Mouse (Mus musculus) brown adipose tissue, adult 24 weeks (tissue): ENCODE results near the gene B3gnt2. TPM values are rescaled to one million over a fixed set of nuclear protein-coding genes. Genes with fewer than 3 reads are reported as not detected.

Experiments
- H3K27ac ChIP-seq: fragments of 200-500 bp; replicated peaks from 2 replicates; pipeline ENCODE4 v1.5.1; 2012; ENCODE audit warnings: low read depth, mild to moderate bottlenecking, low read length
- H3K4me1 ChIP-seq: fragments of 200-500 bp; 2 replicates; pipeline ENCODE4 v1.6.1; 2012; ENCODE audit warnings: low read length, mixed read lengths; ENCODE audit not compliant: control insufficient read depth, insufficient read depth, insufficient read length
- H3K4me3 ChIP-seq: fragments of 200-500 bp; 2 replicates; pipeline ENCODE4 v1.5.1; 2012; ENCODE audit warnings: low read depth, mild to moderate bottlenecking, low read length, moderate library complexity; ENCODE audit not compliant: insufficient read depth
- polyA plus RNA-seq: library from polyadenylated mRNA; stranded (reverse); fragments of >200 nt; gene quantifications from 2 replicates; pipeline ENCODE4 v1.2.4, GENCODE M21; 2012; ENCODE audit not compliant: missing spikeins, insufficient read depth, insufficient read length

The B3gnt2 gene
- polyA plus RNA-seq, 1 experiment = not detected

GRCm38 (mm10) chr11:22793881-22794203 is 66.9 kb downstream of the B3gnt2 start:
- Histone ChIP-seq H3K4me3 (no peak overlapping the region), H3K4me1 (no peaks in the 10 kb centered on the region), H3K27ac (no peak overlapping the region)

DNA sequence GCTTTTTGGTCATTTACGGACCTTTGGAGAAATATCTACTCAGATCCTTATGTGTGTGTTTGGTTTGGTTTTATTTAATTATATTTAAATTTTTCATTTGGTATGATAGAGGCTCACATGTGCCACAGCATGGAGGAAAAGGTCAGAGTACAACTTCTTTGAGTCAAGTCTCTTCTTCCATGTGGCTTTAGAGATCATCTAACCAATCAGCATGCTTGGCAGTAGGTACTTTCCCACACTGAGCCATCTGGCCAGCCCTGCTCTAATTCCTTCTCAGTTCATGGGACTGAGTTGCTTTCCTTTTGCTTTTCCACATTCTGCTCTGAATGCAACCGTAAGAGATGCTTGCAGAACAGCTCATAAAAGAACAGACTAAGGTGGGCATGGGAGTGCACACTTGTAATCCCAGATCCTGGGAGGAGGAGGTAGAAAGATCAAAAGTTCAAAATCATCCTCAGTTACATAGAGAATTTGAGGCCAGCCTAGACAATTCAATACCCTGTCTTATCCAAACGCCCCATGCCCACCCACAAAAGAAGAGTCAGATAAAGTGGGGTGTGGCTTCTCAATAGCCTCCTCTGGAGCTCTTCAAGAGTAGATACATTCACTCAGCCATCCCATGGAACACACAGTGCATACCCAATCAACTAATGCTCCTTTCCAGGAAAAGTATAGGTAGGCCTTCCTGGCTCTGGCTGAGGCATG is 67.4 kb downstream of the B3gnt2 start:
- Histone ChIP-seq H3K4me3 (no peak overlapping the region), H3K27ac (no peak overlapping the region), H3K4me1 (no peaks in the 10 kb centered on the region)

DNA sequence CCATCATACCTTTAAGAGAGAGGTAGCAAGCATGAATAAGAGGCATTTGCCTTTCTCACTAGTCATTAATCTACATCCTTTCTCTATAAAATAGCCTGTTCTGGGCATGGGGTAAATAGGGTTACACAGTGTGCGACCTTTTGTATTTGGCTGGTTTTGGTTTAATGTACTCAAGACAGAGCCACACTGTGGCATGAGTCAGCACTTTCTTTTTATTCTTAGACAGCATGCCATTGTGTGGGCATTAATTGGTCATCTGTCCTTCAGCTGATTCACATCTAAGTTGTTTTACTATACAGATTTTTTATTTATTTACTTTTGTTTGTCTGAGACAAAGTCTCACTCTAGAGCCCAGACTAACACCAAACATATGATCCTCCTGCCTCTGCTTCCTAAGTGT is 68.6 kb downstream of the B3gnt2 start:
- no peaks in the 10 kb centered on the region for H3K4me1 ChIP-seq
- H3K4me3 ChIP-seq = no peak overlapping the region

GRCm38 (mm10) chr11:22791726-22792125 is 69.0 kb downstream of the B3gnt2 start:
- Histone ChIP-seq H3K4me3 (no peak overlapping the region), H3K27ac (no peak overlapping the region), H3K4me1 (no peaks in the 10 kb centered on the region)

More for the DNA sequence above, 68.6 kb downstream of the B3gnt2 start:
- H3K27ac ChIP-seq = no peak overlapping the region

DNA sequence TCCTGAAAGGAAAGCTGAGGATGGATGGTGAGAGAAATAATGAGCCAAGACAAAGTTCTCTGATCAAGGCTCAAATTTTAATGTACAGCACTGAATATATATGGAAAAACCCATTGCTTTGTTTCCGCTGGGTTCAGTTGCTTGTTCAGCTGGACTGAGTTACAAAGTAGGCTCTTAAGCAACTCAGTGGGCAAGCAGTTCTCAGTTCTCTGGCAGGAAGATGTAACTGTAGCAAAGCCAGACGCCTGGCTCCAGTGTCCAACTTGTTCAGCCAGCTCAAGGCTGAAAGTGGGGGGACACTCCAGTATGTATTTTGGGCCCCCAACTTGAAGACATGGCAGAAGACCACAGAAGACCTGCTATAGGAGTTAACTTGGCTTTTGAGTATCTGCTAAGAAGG is 72.9 kb downstream of the B3gnt2 start:
- no peaks in the 10 kb centered on the region for H3K4me1 ChIP-seq
- H3K4me3 ChIP-seq = no peak overlapping the region
- no peak overlapping the region for H3K27ac ChIP-seq

GRCm38 (mm10) chr11:22784477-22784876 is 76.3 kb downstream of the B3gnt2 start:
- no peak overlapping the region for H3K4me3 ChIP-seq
- H3K4me1 ChIP-seq = peaks cover 16% of the 10 kb centered on the region
- H3K27ac ChIP-seq = no peak overlapping the region

DNA sequence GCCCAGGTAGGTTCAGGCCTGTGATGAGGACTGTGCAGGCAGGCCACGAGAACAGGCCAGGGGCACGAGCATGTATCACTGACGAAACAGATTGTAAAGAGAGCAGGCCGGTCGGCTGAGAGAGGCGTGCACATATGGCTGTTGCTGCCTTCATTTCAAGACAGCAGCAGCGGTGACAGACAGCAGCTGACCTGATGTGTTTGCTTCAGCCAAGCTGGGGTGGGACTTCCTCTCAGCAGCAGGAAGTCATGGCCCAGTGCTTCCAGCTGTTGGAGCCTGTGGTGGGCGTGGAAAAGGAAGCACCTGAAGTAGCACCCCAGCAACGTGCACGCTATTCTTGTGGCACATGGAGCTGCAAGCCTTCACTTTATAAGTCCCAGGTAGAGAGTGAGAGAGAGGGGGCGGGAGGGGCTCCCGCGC is 78.0 kb downstream of the B3gnt2 start:
- no peak overlapping the region for H3K27ac ChIP-seq
- peaks cover 16% of the 10 kb centered on the region for H3K4me1 ChIP-seq
- H3K4me3 ChIP-seq = no peak overlapping the region

DNA sequence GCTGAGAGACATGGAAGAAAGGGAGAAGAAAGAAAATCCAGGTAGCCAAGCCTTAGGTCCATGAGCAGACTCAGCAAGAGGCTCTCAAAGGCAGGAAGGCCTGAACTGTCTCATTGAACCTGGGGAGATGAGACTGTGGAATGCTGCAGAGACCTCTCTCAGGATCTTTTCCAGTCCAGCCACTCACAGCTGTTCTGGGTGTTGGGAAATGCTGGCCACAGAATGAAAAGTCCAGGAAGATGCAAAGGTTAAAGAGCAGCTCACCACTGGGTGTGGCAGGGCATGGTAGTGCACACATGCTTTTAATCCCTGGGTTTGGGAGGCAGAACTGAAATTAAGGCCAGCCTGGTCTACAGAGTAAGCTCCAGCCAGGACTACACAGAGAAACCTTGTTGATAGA is 79.6 kb downstream of the B3gnt2 start:
- no peak overlapping the region for H3K4me3 ChIP-seq
- no peak overlapping the region for H3K27ac ChIP-seq

DNA sequence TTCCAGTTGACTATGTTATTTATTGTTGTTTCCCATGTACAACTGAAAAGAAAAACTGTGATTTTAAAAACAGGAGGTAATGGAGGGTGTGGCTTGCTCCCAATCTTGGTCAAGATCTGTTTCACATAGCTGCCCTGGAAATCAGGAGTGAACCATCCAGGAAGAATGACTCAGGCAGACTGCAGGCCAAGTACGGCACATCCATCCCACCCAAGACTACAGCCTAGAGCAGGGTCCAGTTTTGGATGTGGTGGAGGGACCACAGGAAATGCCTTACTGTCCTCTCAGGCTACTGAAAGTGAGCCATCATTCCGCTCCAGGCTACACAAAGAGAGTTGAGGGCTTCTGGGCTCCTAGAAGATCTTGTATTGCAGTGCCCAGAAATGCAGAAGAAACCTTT is 80.0 kb downstream of the B3gnt2 start:
- H3K4me3 ChIP-seq = no peak overlapping the region
- H3K4me1 ChIP-seq = peaks cover 16% of the 10 kb centered on the region
- no peak overlapping the region; the same call in 1 of the 2 replicates for H3K27ac ChIP-seq

More for the DNA sequence above, 79.6 kb downstream of the B3gnt2 start:
- H3K4me1 ChIP-seq = peaks cover 16% of the 10 kb centered on the region

DNA sequence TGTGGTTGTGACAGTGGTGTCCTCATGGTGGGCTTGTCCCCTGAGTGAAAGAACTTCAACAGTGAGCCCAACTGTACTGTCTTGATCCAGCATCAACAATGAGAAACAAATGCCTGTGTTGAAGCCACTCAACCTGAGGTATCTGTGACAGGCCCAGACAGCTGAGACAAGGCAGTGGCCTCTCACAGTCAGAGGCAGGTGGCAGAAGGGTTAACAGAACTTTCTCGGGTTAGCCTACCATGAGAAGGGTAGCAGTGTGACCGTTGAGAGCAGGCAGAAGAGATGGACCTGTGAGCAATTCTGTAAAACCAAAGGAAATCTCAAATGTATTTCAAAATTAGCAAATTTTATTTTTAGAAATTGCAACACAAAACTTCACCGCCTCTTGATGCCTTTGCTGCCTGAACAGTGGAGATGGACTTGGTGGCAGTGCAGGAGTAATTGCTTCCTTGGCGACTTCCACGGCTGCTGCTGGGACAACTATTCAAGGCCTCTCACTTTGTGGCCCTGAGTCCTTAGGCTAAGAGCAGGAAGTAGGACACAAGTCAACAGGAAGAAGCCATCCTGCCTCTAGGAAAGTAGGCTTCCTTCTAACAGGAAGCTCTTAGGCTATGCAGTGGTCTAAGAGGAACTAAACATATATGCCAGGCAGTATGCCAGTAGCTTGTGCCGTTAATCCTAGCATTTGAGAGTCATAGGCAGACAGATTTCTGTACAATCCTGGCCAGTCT is 80.8 kb downstream of the B3gnt2 start:
- Histone ChIP-seq H3K4me3 (no peak overlapping the region), H3K4me1 (peaks cover 16% of the 10 kb centered on the region), H3K27ac (peak overlapping the region; percentile 21)

GRCm38 (mm10) chr11:22778596-22778995 is 82.2 kb downstream of the B3gnt2 start:
- Histone ChIP-seq H3K4me1 (peaks cover 16% of the 10 kb centered on the region), H3K4me3 (no peak overlapping the region), H3K27ac (no peak overlapping the region)

DNA sequence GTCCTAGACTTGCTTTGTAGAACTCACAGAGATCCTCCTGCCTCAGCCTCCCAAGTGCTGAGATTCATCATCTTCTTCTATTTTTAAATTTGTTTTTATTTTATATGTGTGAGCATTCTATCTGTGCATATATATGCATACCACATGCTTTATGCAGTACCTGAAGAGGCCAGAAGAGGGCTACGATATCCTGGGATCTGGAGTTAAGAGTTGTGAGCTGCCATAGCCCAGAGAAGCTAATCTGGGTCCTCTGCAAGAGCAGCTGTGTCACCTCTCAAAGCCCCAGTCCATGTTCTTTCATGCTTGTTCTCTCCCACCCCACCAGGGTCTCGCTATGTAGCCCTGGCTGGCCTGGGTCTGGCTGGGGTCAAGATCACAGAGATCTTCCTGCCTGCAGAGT is 83.2 kb downstream of the B3gnt2 start:
- Histone ChIP-seq H3K4me1 (peaks cover 16% of the 10 kb centered on the region), H3K4me3 (no peak overlapping the region), H3K27ac (no peak overlapping the region)

- H3K27ac ChIP-seq = no peak overlapping the region
- H3K4me1 ChIP-seq = peaks cover 4% of the 10 kb centered on the region
- no peak overlapping the region for H3K4me3 ChIP-seq
These were observed 85.9 kb downstream of the B3gnt2 start for GRCm38 (mm10) chr11:22774821-22775220.

DNA sequence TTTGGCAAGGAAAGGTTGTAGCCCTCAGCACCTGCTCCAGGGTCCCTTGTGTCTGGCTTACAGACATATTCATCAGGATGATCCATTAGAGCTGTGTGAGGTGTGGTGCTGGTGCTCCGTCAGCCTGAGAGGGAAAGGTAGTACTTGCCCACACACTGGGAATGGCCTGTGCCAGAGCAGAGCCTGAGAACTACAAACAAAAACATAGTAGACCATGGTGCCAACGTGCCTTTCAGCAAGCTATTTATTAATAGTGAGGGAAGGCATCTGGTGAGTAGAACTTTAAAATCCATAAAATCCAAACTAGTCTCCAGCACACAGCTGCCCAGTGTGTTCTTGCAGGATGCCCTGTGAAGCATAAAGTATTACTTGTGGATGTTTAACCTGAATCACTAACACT is 94.5 kb downstream of the B3gnt2 start:
- H3K27ac ChIP-seq = no peak overlapping the region
- H3K4me1 ChIP-seq = peaks cover 10% of the 10 kb centered on the region; the same call in 1 of the 2 replicates
- H3K4me3 ChIP-seq = no peak overlapping the region

DNA sequence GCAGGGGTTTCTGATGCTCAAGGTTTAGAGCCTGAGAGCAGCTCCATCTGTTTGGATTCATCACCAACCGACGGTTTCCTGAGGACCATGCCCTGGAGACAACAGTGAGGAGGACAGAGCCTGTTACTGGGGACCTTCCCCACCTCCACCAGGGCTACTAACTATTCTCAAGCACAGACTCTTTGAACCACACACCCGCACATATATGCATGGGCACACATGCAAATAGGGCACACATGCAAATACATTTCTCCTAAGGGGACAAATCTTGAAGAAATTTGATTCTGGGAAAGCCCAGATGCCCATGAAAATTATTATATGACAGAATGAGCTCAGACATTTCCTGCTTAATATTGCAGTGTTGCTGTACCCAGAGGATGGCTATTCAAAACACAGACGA is 95.3 kb downstream of the B3gnt2 start:
- Histone ChIP-seq H3K4me3 (no peak overlapping the region), H3K27ac (no peak overlapping the region), H3K4me1 (peaks cover 10% of the 10 kb centered on the region; the same call in 1 of the 2 replicates)
